ENCODE assay signal across 20 mouse cellular contexts in the genomic region with DNA sequence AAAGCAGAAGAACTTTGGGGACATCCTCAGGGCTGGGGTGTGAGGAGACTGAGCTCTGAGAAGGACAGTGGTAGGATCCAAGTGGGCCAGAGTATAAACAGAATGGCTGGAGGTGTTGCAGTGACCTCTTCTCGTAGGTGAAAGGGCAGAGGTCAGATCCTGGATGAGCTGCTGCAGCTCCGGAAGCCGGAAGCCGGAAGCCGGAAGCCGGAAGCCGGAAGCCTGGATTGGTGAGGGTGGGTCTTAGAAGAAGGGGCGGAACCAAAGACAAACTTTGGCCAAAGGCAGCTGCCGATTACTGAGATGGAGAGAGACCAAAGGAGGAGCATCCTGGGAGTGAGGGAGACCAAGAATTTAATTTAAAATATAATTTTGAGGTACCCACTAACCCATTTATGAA.
DNase-seq lines count a peak whose midpoint lies in the region; TF ChIP-seq lines count a peak whose summit lies in the region.
"Had no signal": no experiment of that assay in that cellular context is flagged by ENCODE, and none has a peak within 500 bp of the region (broad histone marks: within the 10 kb centered on the region; RNA-seq: fewer than 3 reads in every experiment).

No protein-coding gene starts in this region.

- peak; percentile 59 for DNase-seq in heart, adult 11 months
- no peak for DNase-seq in heart, postnatal 25 days (ENCODE audit: low spot score)
- no peak for DNase-seq in CH12.LX (ENCODE audit: extremely low read depth)
- DNase-seq in ZHBTc4 (ENCODE audit: low read depth, low spot score), result peak; percentile 72
- no peak for DNase-seq in layer of hippocampus, postnatal 25 days (ENCODE audit: extremely low spot score in 1 of 2, low spot score in 1 of 2)
- no peak for DNase-seq in cerebellum, postnatal 36 days
- DNase-seq: adrenal gland, postnatal 10 days; cerebellum, adult 2 months; cerebellum, adult 9-11 months; cerebellum, postnatal 25 days; gastrocnemius, postnatal 10 days; gastrocnemius, postnatal 36 days; heart, postnatal 36 days; kidney, adult 11 months had no signal

- in situ Hi-C loops in CH12.LX (cut with MboI; ENCODE audit: low pct_ligation_motif_present, low pct_unique_long_range_greater_than_20kb, low sequenced_read_pairs), result no loop called here

- TF ChIP-seq POLR2A in CH12.LX (IDR thresholded peaks at IDR 0.05; ENCODE audit: low read depth, low read length) (no peak), ES-Bruce4 (IDR thresholded peaks at IDR 0.05; ENCODE audit: insufficient read depth, low read length) (no peak)

- no peaks in the 10 kb centered on the region for H3K79me2 ChIP-seq in CH12.LX (replicated peaks; ENCODE audit: control insufficient read depth, extremely low read depth, insufficient read depth, poor library complexity, severe bottlenecking)

- H3K4me2 ChIP-seq in CH12.LX (ENCODE audit: insufficient read depth, low read depth, poor library complexity, severe bottlenecking), result no peak overlapping the region
- H3K4me2 ChIP-seq: intestine, embryonic 15.5 days had no signal

- no peak overlapping the region for H3K9ac ChIP-seq in CH12.LX (ENCODE audit: insufficient read depth, low read depth)
- H3K9ac ChIP-seq in ES-Bruce4 (ENCODE audit: low read depth, poor library complexity, severe bottlenecking), result no peak overlapping the region
- H3K9ac ChIP-seq: hindbrain, embryonic 13.5 days; intestine, embryonic 15.5 days had no signal

- H3K4me3 ChIP-seq in CH12.LX (replicated peaks in 1 of 3; ENCODE audit: low read depth in 2 of 3, low read length in 2 of 3, poor library complexity in 1 of 3) (no peak overlapping the region), ES-Bruce4 (ENCODE audit: low read depth, low read length) (0 out of 2 replicates have a peak overlapping the region, but pooled peaks have one; percentile 26)
- H3K4me3 ChIP-seq: forebrain, embryonic 10.5 days; hindbrain, embryonic 10.5 days; hindbrain, embryonic 13.5 days; intestine, embryonic 15.5 days had no signal

- TF ChIP-seq CTCF in CH12.LX (conservative IDR thresholded peaks at IDR 0.05 in 1 of 2, IDR thresholded peaks at IDR 0.05 in 1 of 2; ENCODE audit: low read depth in 2 of 2, low read length in 2 of 2) (no peak), ES-Bruce4 (IDR thresholded peaks at IDR 0.05; ENCODE audit: low read depth, low read length) (no peak)

- no peak for TF ChIP-seq EP300 in CH12.LX (IDR thresholded peaks at IDR 0.05; ENCODE audit: low read length)
- TF ChIP-seq EP300 in ES-Bruce4 (IDR thresholded peaks at IDR 0.05; ENCODE audit: insufficient read depth, low read depth, low read length), result no peak

- dilution Hi-C loops in CH12.LX (cut with MboI; ENCODE audit: extremely low pct_ligation_motif_present, extremely low pct_unique_long_range_greater_than_20kb, low sequenced_read_pairs), result no loop called here

- H3K4me1 ChIP-seq in CH12.LX (ENCODE audit: control insufficient read depth in 1 of 2, insufficient read depth in 2 of 2), result no peaks in the 10 kb centered on the region
- H3K4me1 ChIP-seq in ES-Bruce4 (ENCODE audit: control insufficient read depth, insufficient read depth, low read length), result peaks cover 2% of the 10 kb centered on the region
- H3K4me1 ChIP-seq: intestine, embryonic 15.5 days had no signal

- no peak overlapping the region for H3K27ac ChIP-seq in CH12.LX (ENCODE audit: insufficient read depth, low read depth)
- no peak overlapping the region for H3K27ac ChIP-seq in ES-Bruce4 (ENCODE audit: insufficient read depth, low read length)
- H3K27ac ChIP-seq: forebrain, embryonic 10.5 days; hindbrain, embryonic 10.5 days; intestine, embryonic 15.5 days had no signal

- H3K27me3 ChIP-seq in CH12.LX (replicated peaks) (peaks cover 78% of the 10 kb centered on the region), ES-Bruce4 (ENCODE audit: control insufficient read depth, insufficient read depth, low read length, poor library complexity, severe bottlenecking) (peaks cover 2% of the 10 kb centered on the region; the same call in 1 of the 2 replicates)
- H3K27me3 ChIP-seq: forebrain, embryonic 13.5 days; hindbrain, embryonic 13.5 days; intestine, embryonic 15.5 days had no signal

- intact Hi-C loops in heart, postnatal 25 days (cut with DNase I), result no loop called here

- no peak for TF ChIP-seq RAD21 in CH12.LX (IDR thresholded peaks at IDR 0.05; ENCODE audit: low read depth, low read length)

- H3K9me3 ChIP-seq in CH12.LX (replicated peaks; ENCODE audit: low read length) (no peaks in the 10 kb centered on the region), ES-Bruce4 (replicated peaks; ENCODE audit: control insufficient read depth, insufficient read depth, low read length, poor library complexity, severe bottlenecking) (no peaks in the 10 kb centered on the region)
- H3K9me3 ChIP-seq: forebrain, embryonic 10.5 days; forebrain, embryonic 13.5 days; hindbrain, embryonic 10.5 days; hindbrain, embryonic 13.5 days; intestine, embryonic 15.5 days had no signal

- H3K36me3 ChIP-seq in CH12.LX (replicated peaks in 1 of 2; ENCODE audit: control insufficient read depth in 1 of 2, insufficient read depth in 1 of 2, low read length in 1 of 2) (no peaks in the 10 kb centered on the region), ES-Bruce4 (ENCODE audit: control insufficient read depth, insufficient read depth, low read length, poor library complexity, severe bottlenecking) (no peaks in the 10 kb centered on the region)
- H3K36me3 ChIP-seq: forebrain, embryonic 10.5 days; hindbrain, embryonic 10.5 days; hindbrain, embryonic 13.5 days; intestine, embryonic 15.5 days had no signal

TF ChIP-seq in CH12.LX, 34 proteins besides CTCF, POLR2A, EP300 and RAD21:
- TF ChIP-seq MAFK (IDR thresholded peaks at IDR 0.05; ENCODE audit: insufficient replicate concordance, low read length) (no peak), ZMIZ1 (IDR thresholded peaks at IDR 0.05; ENCODE audit: low read depth, low read length) (no peak), HCFC1 (IDR thresholded peaks at IDR 0.05; ENCODE audit: low read depth, low read length) (peak; percentile 36; the same call in 1 of the 2 replicates), NRF1 (IDR thresholded peaks at IDR 0.05; ENCODE audit: low read depth, low read length) (no peak), GABPA (IDR thresholded peaks at IDR 0.05; ENCODE audit: insufficient replicate concordance, low read depth, low read length) (no peak), ZC3H11A (IDR thresholded peaks at IDR 0.05; ENCODE audit: low read depth, low read length) (no peak), JUN (IDR thresholded peaks at IDR 0.05; ENCODE audit: insufficient read depth, low read depth, low read length) (no peak), TCF12 (IDR thresholded peaks at IDR 0.05; ENCODE audit: low read depth, low read length) (no peak), ELF1 (IDR thresholded peaks at IDR 0.05; ENCODE audit: low read depth, low read length) (peak; percentile 55)

Comparison
In these comparisons a context has a peak if more than half of its experiments do, and no peak if none do; other contexts are left out.
1. DNase-seq: peak in heart, adult 11 months (single experiment) and ZHBTc4 (single experiment); none in heart, postnatal 25 days (single experiment), CH12.LX (single experiment), layer of hippocampus, postnatal 25 days (0 of 2) and cerebellum, postnatal 36 days (0 of 2).